ENCODE assay signal across 12 mouse cellular contexts in the genomic region with DNA sequence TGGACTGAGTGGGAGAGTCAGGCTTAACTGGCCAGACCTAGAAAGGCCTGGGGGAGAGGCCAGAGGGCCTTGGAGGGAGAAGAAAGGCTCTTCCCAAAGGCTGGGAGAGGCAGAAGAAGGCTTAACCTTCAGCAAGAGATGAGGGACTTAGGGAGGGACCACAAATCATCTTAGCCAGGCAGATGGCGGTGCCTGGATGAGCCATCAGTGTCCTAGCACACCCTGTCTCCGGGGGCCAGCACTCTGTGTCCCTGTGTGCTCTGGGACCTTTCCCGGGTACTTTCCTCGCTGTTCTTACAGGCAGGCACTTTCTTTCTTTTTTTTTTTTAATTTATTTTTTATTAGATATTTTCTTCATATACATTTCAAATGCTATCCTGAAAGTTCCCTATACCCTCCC.
DNase-seq lines count a peak whose midpoint lies in the region.
"Had no signal": no experiment of that assay in that cellular context is flagged by ENCODE, and none has a peak within 500 bp of the region (broad histone marks: within the 10 kb centered on the region; RNA-seq: fewer than 3 reads in every experiment).

No protein-coding gene starts in this region.

- peak; percentile 23 for DNase-seq in testis, postnatal 14 days (ENCODE audit: low spot score)
- no peak for DNase-seq in testis, postnatal 10 days (ENCODE audit: low spot score)
- DNase-seq: adrenal gland, adult 2 months; adrenal gland, adult 8-10 months; adrenal gland, postnatal 10 days; adrenal gland, postnatal 14 days; adrenal gland, postnatal 25 days; B cell, adult 2 months; cerebellum, adult 11 months; cerebellum, adult 11-12 months; cerebellum, adult 18-20 months; cerebellum, adult 2 months had no signal
